Mouse (Mus musculus) hindbrain, embryonic 12.5 days (tissue): ENCODE data around the gene Fry. TPM values are rescaled to one million over a fixed set of nuclear protein-coding genes. Genes with fewer than 3 reads are reported as not detected.

ENCODE experiments used
- ATAC-seq: fragments of 200-750 bp; cut with Nextera tagmentation; 2 replicates; pipeline ENCODE4 v1.8.0; 2017; ENCODE audit warnings: moderate TSS enrichment; ENCODE audit not compliant: low FRiP score
- H3K27ac ChIP-seq: fragments of 300-500 bp; sonication (generic); 2 replicates; pipeline ENCODE4 v1.5.1; 2016; ENCODE audit warnings: mild to moderate bottlenecking
- H3K27me3 ChIP-seq: fragments of 300-500 bp; sonication (generic); 2 replicates; pipeline ENCODE4 v1.6.1; 2016; ENCODE audit warnings: mild to moderate bottlenecking
- H3K36me3 ChIP-seq: fragments of 300-500 bp; sonication (generic); 2 replicates; pipeline ENCODE4 v1.6.1; 2016; ENCODE audit warnings: mild to moderate bottlenecking
- H3K4me1 ChIP-seq: fragments of 300-500 bp; sonication (generic); 2 replicates; pipeline ENCODE4 v1.6.1; 2016
- H3K4me2 ChIP-seq: fragments of 300-500 bp; sonication (generic); replicated peaks from 2 replicates; pipeline ENCODE4 v1.6.1; 2016; ENCODE audit warnings: mild to moderate bottlenecking
- H3K4me3 ChIP-seq: fragments of 300-500 bp; sonication (generic); 2 replicates; pipeline ENCODE4 v1.5.1; 2016; ENCODE audit warnings: mild to moderate bottlenecking
- H3K9ac ChIP-seq: fragments of 300-500 bp; sonication (generic); 2 replicates; pipeline ENCODE4 v1.6.1; 2016; ENCODE audit warnings: mild to moderate bottlenecking, moderate library complexity
- H3K9me3 ChIP-seq: fragments of 300-500 bp; sonication (generic); replicated peaks from 2 replicates; pipeline ENCODE4 v1.6.1; 2016; ENCODE audit warnings: mild to moderate bottlenecking
- WGBS: fragments of 180-500 bp; shearing (Covaris S2); methylation state at CpG from one replicate; pipeline ENCODE4 v1.1.7; 2016; 5-methylcytosine and 5-hydroxymethylcytosine counted together
- polyA plus RNA-seq: library from polyadenylated mRNA; unstranded; fragments of >200 nt; fragmentation: Nextera tagmentation; extraction: Ambion mirVana; gene quantifications from 2 replicates; pipeline ENCODE4 v1.2.1, GENCODE M21; 2016

The Fry gene
- polyA plus RNA-seq, 1 experiment from 2014 or later: 27.9 TPM

DNA sequence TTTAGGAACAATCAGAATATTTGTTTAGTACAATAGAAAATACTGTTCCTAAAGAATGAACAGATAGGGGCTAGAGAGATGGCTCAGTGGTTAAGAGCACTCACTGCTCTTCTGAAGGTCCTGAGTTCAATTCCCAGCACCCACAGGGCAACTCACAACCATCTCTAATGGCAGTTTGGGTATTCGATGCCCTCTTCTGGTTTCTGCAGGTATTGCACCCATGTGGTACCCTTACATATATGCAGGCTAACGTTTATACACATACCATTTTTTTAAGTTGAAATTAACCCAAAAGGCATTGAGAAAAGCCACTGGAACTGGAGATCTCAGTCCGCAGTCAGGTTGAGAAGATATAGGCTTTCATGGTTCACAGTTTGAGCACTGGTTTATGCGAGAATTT lies 248.6 kb downstream of the Fry start:
- no peak for ATAC-seq
- Histone ChIP-seq H3K27me3 (no peaks in the 10 kb centered on the region), H3K4me3 (no peak overlapping the region), H3K9me3 (peaks cover 7% of the 10 kb centered on the region; the same call in 1 of the 2 replicates), H3K4me1 (no peaks in the 10 kb centered on the region), H3K9ac (no peak overlapping the region), H3K27ac (no peak overlapping the region), H3K36me3 (peaks cover 9% of the 10 kb centered on the region; the same call in 1 of the 2 replicates), H3K4me2 (no peak overlapping the region)
- 85% methylated on average over 4 of the region's 4 CpGs for WGBS

DNA sequence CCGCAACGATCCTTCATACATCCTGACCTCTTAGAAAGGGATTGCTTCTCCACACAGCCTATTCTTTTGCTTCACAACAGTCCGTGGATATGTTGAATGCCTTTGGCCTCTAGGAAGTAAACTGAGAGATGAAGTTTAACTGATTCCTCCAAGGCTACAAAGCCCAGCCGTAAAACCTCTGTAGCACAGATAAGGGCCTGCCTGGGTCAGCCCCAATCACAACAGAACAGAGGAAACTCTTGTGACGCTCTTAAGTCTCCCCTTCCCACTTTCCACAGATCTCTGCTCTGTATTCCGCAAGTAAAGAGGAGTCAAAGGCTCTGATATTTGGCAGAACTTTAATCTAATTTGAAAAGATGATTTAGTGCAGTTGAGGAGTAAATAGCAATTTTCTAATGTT lies 251.8 kb downstream of the Fry start:
- Histone ChIP-seq H3K4me1 (no peaks in the 10 kb centered on the region), H3K36me3 (peaks cover 13% of the 10 kb centered on the region; the same call in 1 of the 2 replicates), H3K4me2 (no peak overlapping the region), H3K4me3 (no peak overlapping the region), H3K9ac (no peak overlapping the region), H3K27ac (no peak overlapping the region), H3K9me3 (0 out of 2 replicates have a peak, but pooled peaks cover 7% of the 10 kb centered on the region), H3K27me3 (no peaks in the 10 kb centered on the region)
- no peak for ATAC-seq
- WGBS: 70% methylated on average over 6 of the region's 6 CpGs

- Histone ChIP-seq H3K27ac (no peak overlapping the region), H3K27me3 (no peaks in the 10 kb centered on the region), H3K4me3 (no peak overlapping the region), H3K4me2 (no peak overlapping the region), H3K9ac (no peak overlapping the region), H3K9me3 (0 out of 2 replicates have a peak, but pooled peaks cover 7% of the 10 kb centered on the region), H3K4me1 (no peaks in the 10 kb centered on the region), H3K36me3 (peaks cover 9% of the 10 kb centered on the region; the same call in 1 of the 2 replicates)
- ATAC-seq: no peak
These were observed 252.4 kb downstream of the Fry start for GRCm38 (mm10) chr5:150370895-150371294.

DNA sequence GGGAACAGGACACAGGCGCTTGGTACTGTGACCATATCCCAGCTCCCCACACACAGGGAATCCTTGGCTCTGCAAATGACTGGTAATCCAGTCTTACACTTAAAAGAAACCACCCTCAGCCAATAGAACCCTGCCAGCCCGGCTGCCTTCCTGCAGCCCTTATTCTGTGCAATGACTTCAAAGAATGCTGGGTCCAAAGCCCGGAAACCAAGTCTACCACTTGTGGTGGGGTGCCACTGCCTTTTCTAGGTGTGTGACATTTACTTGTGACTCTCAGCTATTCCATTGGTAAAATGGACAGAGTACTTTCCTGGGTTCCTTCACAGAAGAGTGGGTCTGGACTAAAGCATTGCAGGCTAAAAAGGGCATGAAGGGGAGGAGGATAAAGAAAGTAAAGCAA lies 254.5 kb downstream of the Fry start:
- Histone ChIP-seq H3K4me1 (no peaks in the 10 kb centered on the region), H3K36me3 (peaks cover 4% of the 10 kb centered on the region; the same call in 1 of the 2 replicates), H3K9me3 (no peaks in the 10 kb centered on the region), H3K4me3 (no peak overlapping the region), H3K27me3 (no peaks in the 10 kb centered on the region), H3K4me2 (no peak overlapping the region), H3K9ac (no peak overlapping the region), H3K27ac (no peak overlapping the region)
- no peak for ATAC-seq
- 75% methylated on average over 3 of the region's 3 CpGs for WGBS

- H3K27me3 ChIP-seq: no peaks in the 10 kb centered on the region
- no peak overlapping the region for H3K27ac ChIP-seq
- H3K9ac ChIP-seq: no peak overlapping the region
- H3K4me3 ChIP-seq: no peak overlapping the region
- no peaks in the 10 kb centered on the region for H3K4me1 ChIP-seq
- 81% methylated on average over 8 of the region's 8 CpGs for WGBS
- H3K9me3 ChIP-seq: no peaks in the 10 kb centered on the region
- H3K36me3 ChIP-seq: peaks cover 8% of the 10 kb centered on the region; the same call in 1 of the 2 replicates
- no peak for ATAC-seq
- no peak overlapping the region for H3K4me2 ChIP-seq
These were observed 256.5 kb downstream of the Fry start for GRCm38 (mm10) chr5:150374778-150375559.

GRCm38 (mm10) chr5:150378586-150378985 lies 260.1 kb downstream of the Fry start:
- Histone ChIP-seq H3K9me3 (no peaks in the 10 kb centered on the region), H3K36me3 (peaks cover 30% of the 10 kb centered on the region), H3K4me2 (no peak overlapping the region), H3K27me3 (no peaks in the 10 kb centered on the region), H3K27ac (no peak overlapping the region), H3K4me3 (no peak overlapping the region), H3K9ac (no peak overlapping the region), H3K4me1 (no peaks in the 10 kb centered on the region)
- no peak for ATAC-seq
- WGBS: 89% methylated on average over 18 of the region's 18 CpGs

DNA sequence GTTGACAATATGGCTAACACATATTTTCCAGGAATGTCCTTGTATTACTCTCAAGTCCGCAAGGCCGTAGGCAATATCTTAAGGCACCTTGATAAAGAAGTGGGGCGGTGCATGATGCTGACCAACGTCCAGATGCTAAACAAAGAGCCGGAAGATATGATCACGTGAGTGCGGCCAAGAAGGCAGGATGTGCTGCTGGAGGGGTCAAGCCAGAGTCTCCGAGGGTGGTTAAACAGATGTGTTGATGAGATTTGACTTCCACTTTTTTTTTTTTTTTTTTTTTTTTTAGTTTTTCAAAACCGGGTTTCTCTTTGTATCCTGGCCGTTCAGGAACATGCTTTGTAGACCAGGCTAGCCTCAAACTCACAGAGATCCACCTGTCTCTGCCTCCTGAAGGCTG lies 262.3 kb downstream of the Fry start:
- no peak overlapping the region for H3K4me2 ChIP-seq
- H3K36me3 ChIP-seq: peaks cover 38% of the 10 kb centered on the region
- no peaks in the 10 kb centered on the region for H3K9me3 ChIP-seq
- WGBS: 89% methylated on average over 10 of the region's 10 CpGs
- no peaks in the 10 kb centered on the region for H3K27me3 ChIP-seq
- ATAC-seq: no peak
- no peak overlapping the region for H3K27ac ChIP-seq
- no peaks in the 10 kb centered on the region for H3K4me1 ChIP-seq
- no peak overlapping the region for H3K9ac ChIP-seq
- H3K4me3 ChIP-seq: no peak overlapping the region

DNA sequence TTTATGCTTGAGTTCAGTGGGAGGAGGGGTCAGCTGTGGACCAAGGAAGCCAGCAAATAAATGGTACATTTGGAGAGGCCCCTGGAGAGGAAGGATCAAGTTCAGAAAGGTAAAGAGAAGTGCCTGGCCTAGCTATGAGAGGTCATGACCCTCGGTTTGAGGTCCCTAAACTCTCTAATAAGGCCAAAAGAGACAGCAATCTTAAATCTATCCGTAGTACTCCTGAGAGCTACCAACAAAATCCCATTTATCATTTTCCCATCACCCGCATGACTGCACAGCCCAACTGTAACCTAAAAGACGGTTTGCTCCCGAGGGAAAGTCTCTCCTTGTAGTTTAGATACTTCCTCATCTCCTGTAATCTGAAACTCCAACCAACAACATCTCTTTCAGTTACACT lies 264.0 kb downstream of the Fry start:
- WGBS: 65% methylated on average over 5 of the region's 5 CpGs
- no peaks in the 10 kb centered on the region for H3K27me3 ChIP-seq
- ATAC-seq: no peak

DNA sequence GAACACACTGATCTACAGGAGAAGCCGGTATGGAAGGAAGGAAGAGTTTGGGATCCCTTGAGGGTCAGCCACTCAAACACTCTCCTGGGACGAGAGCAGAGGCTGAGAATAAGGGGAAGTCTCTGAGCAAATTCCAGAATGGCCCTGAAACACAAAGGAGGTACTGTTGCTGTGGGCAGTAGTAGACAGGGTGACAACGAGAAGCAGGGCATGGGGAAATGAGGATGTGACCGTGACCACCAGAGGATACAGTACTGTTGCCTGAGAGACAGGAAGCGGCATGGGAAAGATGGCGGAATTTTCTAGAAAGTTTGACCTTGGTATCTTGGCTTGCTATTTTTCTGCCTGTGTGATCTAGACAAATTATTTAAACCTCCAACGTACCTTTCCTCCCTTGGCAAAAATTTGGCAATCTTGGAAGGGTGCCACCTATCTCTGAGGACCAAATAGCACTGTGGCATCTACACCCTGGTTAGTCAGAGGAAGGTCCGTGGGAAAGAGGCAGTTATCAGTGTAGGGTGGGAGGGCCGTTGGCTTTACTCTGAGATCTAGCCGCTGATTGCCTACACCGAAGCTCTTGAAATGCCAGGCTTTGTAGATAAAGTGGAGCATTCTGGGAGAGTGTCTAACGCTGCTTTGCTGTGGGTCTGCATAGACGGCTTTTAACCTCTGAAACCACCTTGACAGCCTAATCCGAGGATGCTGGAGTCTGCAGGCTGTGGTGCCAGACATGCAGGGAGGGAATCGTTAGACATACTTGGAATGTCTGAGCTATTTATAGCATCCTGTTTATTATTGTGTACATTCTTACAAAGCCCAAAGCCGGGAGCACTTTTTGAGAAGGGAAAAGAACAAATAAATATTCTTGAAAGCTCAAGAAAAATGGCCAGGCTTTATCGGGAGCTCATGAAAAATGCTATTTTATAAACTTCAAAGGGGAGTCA lies 266.1 kb downstream of the Fry start:
- peaks cover 44% of the 10 kb centered on the region for H3K36me3 ChIP-seq
- H3K4me2 ChIP-seq: no peak overlapping the region

More for the DNA sequence above, 264.0 kb downstream of the Fry start:
- Histone ChIP-seq H3K9me3 (no peaks in the 10 kb centered on the region), H3K27ac (no peak overlapping the region), H3K36me3 (peaks cover 43% of the 10 kb centered on the region), H3K4me1 (no peaks in the 10 kb centered on the region), H3K4me2 (no peak overlapping the region), H3K9ac (no peak overlapping the region), H3K4me3 (no peak overlapping the region)

GRCm38 (mm10) chr5:150385224-150385623 lies 266.8 kb downstream of the Fry start:
- H3K4me2 ChIP-seq: no peak overlapping the region
- H3K36me3 ChIP-seq: peaks cover 39% of the 10 kb centered on the region
- no peak overlapping the region for H3K4me3 ChIP-seq
- H3K4me1 ChIP-seq: 0 out of 2 replicates have a peak, but pooled peaks cover 3% of the 10 kb centered on the region
- no peaks in the 10 kb centered on the region for H3K27me3 ChIP-seq
- no peak overlapping the region for H3K27ac ChIP-seq
- 78% methylated on average over 7 of the region's 7 CpGs for WGBS
- no peaks in the 10 kb centered on the region for H3K9me3 ChIP-seq
- H3K9ac ChIP-seq: no peak overlapping the region
- ATAC-seq: no peak

More for the DNA sequence above, 266.1 kb downstream of the Fry start:
- WGBS: 75% methylated on average over 17 of the region's 17 CpGs
- Histone ChIP-seq H3K27ac (no peak overlapping the region), H3K4me3 (no peak overlapping the region), H3K4me1 (0 out of 2 replicates have a peak, but pooled peaks cover 3% of the 10 kb centered on the region), H3K9ac (no peak overlapping the region), H3K9me3 (no peaks in the 10 kb centered on the region), H3K27me3 (no peaks in the 10 kb centered on the region)
- ATAC-seq: no peak

GRCm38 (mm10) chr5:150388623-150389022 lies 270.2 kb downstream of the Fry start:
- no peak overlapping the region for H3K4me2 ChIP-seq
- 80% methylated on average over 12 of the region's 12 CpGs for WGBS
- H3K36me3 ChIP-seq: peaks cover 26% of the 10 kb centered on the region
- H3K27ac ChIP-seq: no peak overlapping the region
- no peaks in the 10 kb centered on the region for H3K27me3 ChIP-seq
- peaks cover 2% of the 10 kb centered on the region; the same call in 1 of the 2 replicates for H3K9me3 ChIP-seq
- H3K4me3 ChIP-seq: no peak overlapping the region
- ATAC-seq: no peak
- H3K9ac ChIP-seq: no peak overlapping the region
- H3K4me1 ChIP-seq: 0 out of 2 replicates have a peak, but pooled peaks cover 3% of the 10 kb centered on the region
